Mouse (Mus musculus) forebrain, embryonic 15.5 days (tissue): ENCODE results near the gene Diaph3. TPM values are rescaled to one million over a fixed set of nuclear protein-coding genes. Genes with fewer than 3 reads are reported as not detected.

Experiments used
- ATAC-seq: fragments of 200-750 bp; cut with Nextera tagmentation; replicated peaks from 2 replicates; pipeline ENCODE4 v1.8.0; 2017; ENCODE audit warnings: mild to moderate bottlenecking, moderate TSS enrichment, moderate library complexity
- H3K27ac ChIP-seq: fragments of 300-500 bp; sonication (generic); replicated peaks from 2 replicates; pipeline ENCODE4 v1.5.1; 2015; ENCODE audit warnings: mild to moderate bottlenecking, inconsistent platforms
- H3K27me3 ChIP-seq: fragments of 300-500 bp; sonication (generic); 2 replicates; pipeline ENCODE4 v1.6.1; 2015; ENCODE audit warnings: inconsistent platforms
- H3K36me3 ChIP-seq: fragments of 300-500 bp; sonication (generic); 2 replicates; pipeline ENCODE4 v1.6.1; 2015; ENCODE audit warnings: mild to moderate bottlenecking, inconsistent platforms
- H3K4me1 ChIP-seq: fragments of 300-500 bp; sonication (generic); 2 replicates; pipeline ENCODE4 v1.6.1; 2015; ENCODE audit warnings: inconsistent platforms
- H3K4me2 ChIP-seq: fragments of 300-500 bp; sonication (generic); replicated peaks from 2 replicates; pipeline ENCODE4 v1.6.1; 2015; ENCODE audit warnings: mild to moderate bottlenecking, inconsistent platforms
- H3K4me3 ChIP-seq: fragments of 300-500 bp; sonication (generic); 2 replicates; pipeline ENCODE4 v1.5.1; 2015; ENCODE audit warnings: mild to moderate bottlenecking, inconsistent platforms
- H3K9ac ChIP-seq: fragments of 300-500 bp; sonication (generic); replicated peaks from 2 replicates; pipeline ENCODE4 v1.6.1; 2015; ENCODE audit warnings: mild to moderate bottlenecking, inconsistent platforms
- H3K9me3 ChIP-seq: fragments of 300-500 bp; sonication (generic); 2 replicates; pipeline ENCODE4 v1.6.1; 2016; ENCODE audit warnings: inconsistent platforms
- WGBS: fragments of 180-500 bp; shearing (Covaris S2); methylation state at CpG from one replicate; pipeline ENCODE4 v1.1.7; 2015; ENCODE audit warnings: mixed read lengths; 5-methylcytosine and 5-hydroxymethylcytosine counted together
- polyA plus RNA-seq: library from polyadenylated mRNA; unstranded; fragments of >200 nt; fragmentation: Nextera tagmentation; extraction: Ambion mirVana; gene quantifications from 2 replicates; pipeline ENCODE4 v1.2.1, GENCODE M21; 2015

Diaph3 gene
- 6.4 and 7.3 TPM in 2 replicates for polyA plus RNA-seq

DNA sequence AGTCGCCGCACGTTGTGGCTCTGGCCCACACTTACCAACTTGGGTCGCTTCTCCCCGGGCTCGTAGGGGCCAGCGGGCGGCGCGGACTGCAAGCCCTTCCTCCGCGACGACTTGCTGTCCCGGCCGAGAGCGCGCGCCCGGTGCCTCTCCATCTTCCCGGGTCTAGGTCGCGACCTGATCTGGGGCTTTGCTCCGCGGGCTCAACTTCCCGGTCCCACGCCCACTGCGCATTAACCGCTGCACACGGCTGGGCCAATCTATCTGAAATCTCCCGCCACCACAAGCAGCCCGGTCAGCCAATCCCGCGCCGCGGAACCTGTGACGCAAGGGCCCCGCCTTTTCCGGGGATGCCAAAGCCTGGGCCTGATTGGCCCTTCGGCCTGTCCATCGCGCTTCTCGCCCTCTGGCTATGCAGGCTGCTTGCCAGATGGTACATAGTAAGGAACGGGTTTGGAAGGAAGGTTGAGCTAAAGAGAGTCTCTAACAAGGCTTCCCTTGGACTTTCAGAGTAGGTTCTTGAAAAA, at the start of gene Diaph3:
Gene Diaph3 (minus strand): TSS at position 273 of the 524 bp plus-strand sequence.
- Histone ChIP-seq H3K36me3 (no peaks in the 10 kb centered on the region), H3K4me1 (peaks cover 14% of the 10 kb centered on the region), H3K27ac (no peak within 1 kb of the TSS), H3K9me3 (no peaks in the 10 kb centered on the region), H3K4me2 (peak within 1 kb of the TSS; percentile 92), H3K27me3 (no peaks in the 10 kb centered on the region), H3K9ac (peak within 1 kb of the TSS; percentile 36), H3K4me3 (peak within 1 kb of the TSS; percentile 81)
- peak; percentile 100 for ATAC-seq
- WGBS: under 1% methylated on average over 43 of the region's 43 CpGs

GRCm38 (mm10) chr14:87190685-87191084, 49.6 kb upstream of the Diaph3 start:
- no peak for ATAC-seq
- H3K9me3 ChIP-seq: no peaks in the 10 kb centered on the region
- no peaks in the 10 kb centered on the region for H3K27me3 ChIP-seq
- 92% methylated on average over 4 of the region's 4 CpGs for WGBS
- H3K4me2 ChIP-seq: no peak overlapping the region
- no peaks in the 10 kb centered on the region for H3K4me1 ChIP-seq
- no peaks in the 10 kb centered on the region for H3K36me3 ChIP-seq
- H3K4me3 ChIP-seq: no peak overlapping the region
- no peak overlapping the region for H3K9ac ChIP-seq
- no peak overlapping the region for H3K27ac ChIP-seq

DNA sequence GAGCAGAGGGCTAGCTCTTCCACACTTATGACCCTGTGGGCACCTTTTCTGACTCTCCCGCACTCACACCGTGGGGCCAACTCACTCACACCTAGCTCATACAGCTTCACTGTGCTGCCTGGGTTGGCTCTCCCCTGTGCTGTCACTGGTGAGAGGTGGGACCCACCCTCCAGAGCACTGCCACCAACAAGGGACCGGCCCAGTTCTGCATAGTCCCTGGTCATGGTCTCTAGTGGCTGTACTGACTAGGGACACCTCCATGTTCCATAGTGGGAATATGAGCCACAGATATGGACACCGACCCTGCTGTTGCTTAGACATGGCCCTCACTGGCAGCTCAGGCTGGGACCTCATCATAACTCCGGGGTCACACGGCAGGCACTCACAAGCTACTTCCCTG, 30.5 kb upstream of the Diaph3 start:
- WGBS: 93% methylated on average over 6 of the region's 6 CpGs

GRCm38 (mm10) chr14:87169151-87169550, 28.1 kb upstream of the Diaph3 start:
- Histone ChIP-seq H3K27ac (no peak overlapping the region), H3K36me3 (no peaks in the 10 kb centered on the region), H3K27me3 (no peaks in the 10 kb centered on the region), H3K4me1 (no peaks in the 10 kb centered on the region), H3K9ac (no peak overlapping the region), H3K9me3 (no peaks in the 10 kb centered on the region), H3K4me2 (no peak overlapping the region), H3K4me3 (no peak overlapping the region)
- no peak for ATAC-seq
- WGBS: 65% methylated on average over 1 of the region's 1 CpGs

More for the DNA sequence above, 30.5 kb upstream of the Diaph3 start:
- no peak for ATAC-seq
- H3K4me2 ChIP-seq: no peak overlapping the region
- H3K36me3 ChIP-seq: no peaks in the 10 kb centered on the region
- H3K27me3 ChIP-seq: no peaks in the 10 kb centered on the region
- H3K27ac ChIP-seq: no peak overlapping the region
- no peaks in the 10 kb centered on the region for H3K4me1 ChIP-seq
- H3K9ac ChIP-seq: no peak overlapping the region
- H3K9me3 ChIP-seq: no peaks in the 10 kb centered on the region
- no peak overlapping the region for H3K4me3 ChIP-seq

DNA sequence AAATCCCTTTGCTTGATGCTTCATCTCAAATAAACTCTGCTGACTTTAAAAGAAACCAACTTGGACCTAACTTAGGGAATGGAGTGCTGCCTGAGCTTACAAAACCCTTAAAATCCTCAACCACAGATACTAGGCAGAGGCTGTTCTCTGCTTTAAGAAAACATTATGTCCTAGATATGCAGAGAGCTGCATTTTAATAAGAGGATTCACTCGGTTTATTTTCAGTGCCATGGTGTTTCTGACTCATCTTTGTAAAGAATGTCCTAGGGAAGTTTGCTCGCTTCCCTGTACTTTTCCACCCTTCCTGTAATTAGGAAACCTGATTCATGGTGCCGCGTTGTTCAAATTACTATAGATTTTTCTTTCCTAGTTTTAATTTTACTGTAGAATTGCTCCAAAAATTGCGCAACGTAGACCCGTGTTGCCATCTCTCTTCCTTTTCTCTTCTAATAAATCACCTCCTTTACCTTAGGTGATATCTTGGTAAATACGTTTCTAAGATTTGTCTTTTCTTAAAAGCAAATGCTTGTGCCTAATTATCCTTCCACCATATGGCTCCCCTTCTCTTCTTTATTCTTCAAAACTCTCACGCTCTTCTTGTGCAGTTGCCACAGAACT, 14.7 kb upstream of the Diaph3 start:
- no peaks in the 10 kb centered on the region for H3K27me3 ChIP-seq
- no peak overlapping the region for H3K27ac ChIP-seq
- no peak overlapping the region for H3K4me2 ChIP-seq
- H3K9ac ChIP-seq: no peak overlapping the region
- no peak overlapping the region for H3K4me3 ChIP-seq
- H3K4me1 ChIP-seq: no peaks in the 10 kb centered on the region
- no peak for ATAC-seq
- WGBS: 77% methylated on average over 9 of the region's 9 CpGs
- H3K9me3 ChIP-seq: no peaks in the 10 kb centered on the region
- no peaks in the 10 kb centered on the region for H3K36me3 ChIP-seq

DNA sequence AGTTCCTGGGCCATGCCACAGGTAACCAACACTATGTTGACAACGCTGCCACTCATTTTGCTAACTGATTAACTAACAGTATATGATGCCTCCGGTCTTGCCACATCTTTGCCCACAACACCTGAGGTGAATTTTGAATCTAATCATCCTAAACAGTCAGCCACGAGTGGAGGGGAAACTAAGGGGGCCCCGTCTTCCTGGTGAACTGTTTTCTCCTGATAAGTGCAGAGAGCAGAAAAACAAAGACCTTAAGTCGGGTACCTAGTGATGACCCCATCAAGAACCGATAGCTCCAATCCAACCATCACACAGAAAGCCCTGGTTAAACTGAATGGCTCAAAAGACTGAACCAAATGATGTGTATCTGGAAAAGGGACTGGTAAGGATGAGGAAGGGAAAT, 8.6 kb upstream of the Diaph3 start:
- no peaks in the 10 kb centered on the region for H3K9me3 ChIP-seq
- H3K36me3 ChIP-seq: no peaks in the 10 kb centered on the region
- no peaks in the 10 kb centered on the region for H3K27me3 ChIP-seq
- no peak overlapping the region for H3K27ac ChIP-seq
- H3K4me1 ChIP-seq: no peaks in the 10 kb centered on the region
- no peak overlapping the region for H3K4me3 ChIP-seq
- H3K4me2 ChIP-seq: no peak overlapping the region
- no peak overlapping the region for H3K9ac ChIP-seq
- no peak for ATAC-seq
- WGBS: 84% methylated on average over 6 of the region's 6 CpGs

GRCm38 (mm10) chr14:87146704-87147103, 5.7 kb upstream of the Diaph3 start:
- WGBS: 22% methylated on average over 3 of the region's 3 CpGs
- no peaks in the 10 kb centered on the region for H3K9me3 ChIP-seq
- no peak overlapping the region for H3K9ac ChIP-seq
- no peak overlapping the region for H3K4me2 ChIP-seq
- no peak overlapping the region for H3K4me3 ChIP-seq
- no peaks in the 10 kb centered on the region for H3K36me3 ChIP-seq
- H3K4me1 ChIP-seq: peaks cover 2% of the 10 kb centered on the region
- H3K27ac ChIP-seq: no peak overlapping the region
- ATAC-seq: 0 out of 2 replicates have a peak, but pooled peaks have one; percentile 26
- no peaks in the 10 kb centered on the region for H3K27me3 ChIP-seq

- Histone ChIP-seq H3K27me3 (no peaks in the 10 kb centered on the region), H3K9ac (no peak overlapping the region), H3K36me3 (no peaks in the 10 kb centered on the region), H3K9me3 (no peaks in the 10 kb centered on the region), H3K4me2 (no peak overlapping the region), H3K4me3 (no peak overlapping the region), H3K4me1 (peaks cover 12% of the 10 kb centered on the region), H3K27ac (no peak overlapping the region)
- WGBS: 81% methylated on average over 3 of the region's 3 CpGs
- ATAC-seq: no peak
Measured at GRCm38 (mm10) chr14:87145351-87145750, 4.3 kb upstream of the Diaph3 start.

DNA sequence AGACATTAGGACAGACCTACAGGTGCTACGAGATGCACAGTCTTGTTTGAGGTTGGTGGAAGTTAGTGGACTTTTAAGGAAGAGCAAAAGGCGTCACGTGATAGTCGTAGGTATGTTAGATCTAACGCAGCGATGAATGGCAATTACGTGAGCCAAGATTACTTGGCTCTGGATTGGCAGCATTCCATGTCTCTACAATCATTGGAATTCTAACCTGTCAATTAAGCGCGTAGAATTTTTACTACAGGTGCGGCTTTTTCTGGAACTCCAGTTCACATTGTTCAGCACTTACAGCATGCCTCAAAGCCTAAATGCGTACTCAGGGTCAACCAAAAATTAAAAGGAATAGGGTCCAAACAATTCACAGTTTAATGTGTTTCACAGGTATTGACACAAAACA, 742 bp upstream of the Diaph3 start:
- ATAC-seq: peak; percentile 2; the same call in 1 of the 2 replicates
- H3K4me1 ChIP-seq: peaks cover 14% of the 10 kb centered on the region
- 65% methylated on average over 11 of the region's 11 CpGs for WGBS
- no peaks in the 10 kb centered on the region for H3K27me3 ChIP-seq
- H3K4me3 ChIP-seq: peak overlapping the region; percentile 81; the same call in 1 of the 2 replicates
- H3K36me3 ChIP-seq: no peaks in the 10 kb centered on the region
- H3K9ac ChIP-seq: no peak overlapping the region
- no peaks in the 10 kb centered on the region for H3K9me3 ChIP-seq
- H3K27ac ChIP-seq: no peak overlapping the region
- H3K4me2 ChIP-seq: peak overlapping the region; percentile 92

GRCm38 (mm10) chr14:87140327-87140962, 590 bp downstream of the Diaph3 start:
- no peak for ATAC-seq
- H3K36me3 ChIP-seq: no peaks in the 10 kb centered on the region
- no peaks in the 10 kb centered on the region for H3K9me3 ChIP-seq
- H3K9ac ChIP-seq: peak overlapping the region; percentile 36
- H3K4me1 ChIP-seq: peaks cover 14% of the 10 kb centered on the region
- H3K27ac ChIP-seq: no peak overlapping the region
- H3K27me3 ChIP-seq: no peaks in the 10 kb centered on the region
- WGBS: 2% methylated on average over 17 of the region's 17 CpGs
- H3K4me3 ChIP-seq: peak overlapping the region; percentile 81
- H3K4me2 ChIP-seq: peak overlapping the region; percentile 92

GRCm38 (mm10) chr14:87126076-87126639, 14.9 kb downstream of the Diaph3 start:
- H3K4me3 ChIP-seq: no peak overlapping the region
- ATAC-seq: no peak

GRCm38 (mm10) chr14:87125492-87125891, 15.5 kb downstream of the Diaph3 start:
- ATAC-seq: no peak
- Histone ChIP-seq H3K9me3 (no peaks in the 10 kb centered on the region), H3K9ac (no peak overlapping the region), H3K4me1 (no peaks in the 10 kb centered on the region), H3K4me2 (no peak overlapping the region), H3K36me3 (no peaks in the 10 kb centered on the region), H3K27ac (no peak overlapping the region), H3K4me3 (no peak overlapping the region), H3K27me3 (no peaks in the 10 kb centered on the region)
- WGBS: 91% methylated on average over 5 of the region's 5 CpGs

More at GRCm38 (mm10) chr14:87126076-87126639, 14.9 kb downstream of the Diaph3 start:
- H3K4me2 ChIP-seq: no peak overlapping the region
- no peaks in the 10 kb centered on the region for H3K36me3 ChIP-seq
- no peaks in the 10 kb centered on the region for H3K27me3 ChIP-seq
- WGBS: 92% methylated on average over 6 of the region's 6 CpGs
- no peak overlapping the region for H3K9ac ChIP-seq
- no peak overlapping the region for H3K27ac ChIP-seq
- no peaks in the 10 kb centered on the region for H3K4me1 ChIP-seq
- H3K9me3 ChIP-seq: no peaks in the 10 kb centered on the region
